Mouse (Mus musculus) stomach, postnatal 0 days (tissue): ENCODE measurements around the gene Slamf1.
A peak's percentile ranks its signal among the peaks of the same experiment; 100 is the strongest.

Source experiments
- CTCF ChIP-seq: IDR thresholded peaks from 2 replicates; pipeline ENCODE4 v1.5.1; 2016; ENCODE audit warnings: antibody characterized with exemption, low read depth, mild to moderate bottlenecking, moderate library complexity
- EP300 ChIP-seq: optimal IDR thresholded peaks from 2 replicates; pipeline ENCODE3; 2016; ENCODE audit warnings: antibody characterized with exemption

GRCm38 (mm10) chr1:171815545-171816439 is 48.9 kb downstream of the Slamf1 start:
- TF ChIP-seq CTCF (peak; percentile 88), EP300 (no peak)
